In the genomic region with DNA sequence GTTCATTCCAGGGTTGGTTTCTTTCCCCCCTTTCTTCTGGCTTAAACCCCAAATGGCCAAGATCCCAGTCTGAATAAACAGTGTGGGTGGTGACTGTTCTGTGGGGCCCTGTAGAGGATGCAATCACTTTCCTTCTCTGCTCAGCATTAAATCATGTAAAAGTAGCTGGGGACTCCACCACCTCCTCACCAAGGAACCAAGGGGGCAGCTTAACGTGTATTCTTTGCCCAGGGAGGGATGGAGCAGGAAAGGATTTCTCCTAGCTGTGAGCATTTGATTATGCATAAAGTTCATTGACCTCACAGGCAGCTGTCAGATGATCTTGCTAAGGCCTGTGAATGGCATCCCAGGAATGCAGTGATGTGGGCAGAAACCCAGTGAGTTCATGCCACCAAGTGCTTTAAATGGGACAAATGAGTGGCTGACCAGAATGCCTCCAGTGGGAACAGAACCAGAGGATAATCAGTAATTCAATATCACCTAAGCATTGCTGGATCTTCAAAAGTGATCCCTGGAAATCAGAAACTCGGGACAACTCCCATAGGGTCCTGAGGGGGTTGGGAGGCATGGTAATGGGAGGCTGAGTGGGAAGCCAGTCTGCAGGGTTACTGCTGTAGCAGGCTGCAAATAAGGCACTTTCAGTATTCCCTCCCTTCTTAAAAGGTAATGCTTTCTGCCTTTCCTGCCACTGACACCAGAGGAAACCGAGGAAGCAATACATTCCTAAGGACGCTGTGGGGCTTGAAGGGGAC, we compare ENCODE assay signal across 9 mouse cellular contexts.
A peak's percentile ranks its signal among the peaks of the same experiment; 100 is the strongest.
DNase-seq lines count a peak whose midpoint lies in the region; ATAC-seq and TF ChIP-seq lines count a peak whose summit lies in the region.
"Had no signal": no experiment of that assay in that cellular context is flagged by ENCODE, and none has a peak within 500 bp of the region (broad histone marks: within the 10 kb centered on the region; RNA-seq: fewer than 3 reads in every experiment).

No protein-coding gene starts in this region.

- WGBS in liver, postnatal 0 days (ENCODE audit: insufficient replicate concordance) = 44% methylated on average over 4 of the region's 4 CpGs
- 24% methylated on average over 4 of the region's 4 CpGs for WGBS in forebrain, embryonic 15.5 days
- WGBS in hindbrain, embryonic 10.5 days = 12% methylated on average over 4 of the region's 4 CpGs
- WGBS in limb, embryonic 13.5 days = 15% methylated on average over 4 of the region's 4 CpGs
- 28% methylated on average over 4 of the region's 4 CpGs for WGBS in neural tube, embryonic 14.5 days

- H3K9ac ChIP-seq in liver, postnatal 0 days (replicated peaks) = no peak overlapping the region
- H3K9ac ChIP-seq in forebrain, embryonic 15.5 days (replicated peaks) = no peak overlapping the region
- no peak overlapping the region for H3K9ac ChIP-seq in limb, embryonic 13.5 days
- no peak overlapping the region for H3K9ac ChIP-seq in neural tube, embryonic 14.5 days (replicated peaks; ENCODE audit: low read depth, low read length)

- no peak for TF ChIP-seq EP300 in liver, postnatal 0 days (IDR thresholded peaks at IDR 0.05; ENCODE audit: low read depth)

- 0 out of 2 replicates have a peak, but pooled peaks have one; percentile 40 for ATAC-seq in liver, postnatal 0 days
- peak; percentile 77 for ATAC-seq in forebrain, embryonic 15.5 days (replicated peaks)
- ATAC-seq in limb, embryonic 13.5 days (ENCODE audit: low FRiP score, low read depth) = peak; percentile 70
- ATAC-seq in neural tube, embryonic 14.5 days (ENCODE audit: low read depth) = peak; percentile 26; the same call in 1 of the 2 replicates

- TF ChIP-seq CTCF in liver, postnatal 0 days (IDR thresholded peaks at IDR 0.05; ENCODE audit: low read depth) = no peak

- 0 out of 2 replicates have a peak, but pooled peaks cover 7% of the 10 kb centered on the region for H3K4me1 ChIP-seq in liver, postnatal 0 days (ENCODE audit: insufficient read depth)
- H3K4me1 ChIP-seq in forebrain, embryonic 15.5 days = peaks cover 22% of the 10 kb centered on the region
- peaks cover 29% of the 10 kb centered on the region for H3K4me1 ChIP-seq in hindbrain, embryonic 10.5 days (replicated peaks)
- H3K4me1 ChIP-seq in limb, embryonic 13.5 days = peaks cover 40% of the 10 kb centered on the region
- peaks cover 6% of the 10 kb centered on the region; the same call in 1 of the 2 replicates for H3K4me1 ChIP-seq in neural tube, embryonic 14.5 days (ENCODE audit: control insufficient read depth, insufficient read depth, low read length)

- no peaks in the 10 kb centered on the region for H3K36me3 ChIP-seq in liver, postnatal 0 days (replicated peaks; ENCODE audit: insufficient read depth, low read length)
- no peaks in the 10 kb centered on the region for H3K36me3 ChIP-seq in forebrain, embryonic 15.5 days
- no peaks in the 10 kb centered on the region for H3K36me3 ChIP-seq in hindbrain, embryonic 10.5 days
- no peaks in the 10 kb centered on the region for H3K36me3 ChIP-seq in limb, embryonic 13.5 days
- H3K36me3 ChIP-seq in neural tube, embryonic 14.5 days (ENCODE audit: control insufficient read depth, insufficient read depth, low read length) = no peaks in the 10 kb centered on the region
- H3K36me3 ChIP-seq: G1E had no signal

- no peak overlapping the region for H3K4me2 ChIP-seq in liver, postnatal 0 days (ENCODE audit: low read depth, low read length)
- no peak overlapping the region for H3K4me2 ChIP-seq in forebrain, embryonic 15.5 days (replicated peaks)
- H3K4me2 ChIP-seq in limb, embryonic 13.5 days (replicated peaks) = peak overlapping the region; percentile 28
- H3K4me2 ChIP-seq in neural tube, embryonic 14.5 days (ENCODE audit: low read depth, low read length) = no peak overlapping the region

- H3K27me3 ChIP-seq in liver, postnatal 0 days (ENCODE audit: insufficient read depth, low read length) = no peaks in the 10 kb centered on the region
- H3K27me3 ChIP-seq in forebrain, embryonic 15.5 days = no peaks in the 10 kb centered on the region
- H3K27me3 ChIP-seq in hindbrain, embryonic 10.5 days (ENCODE audit: insufficient read depth, poor library complexity, severe bottlenecking) = no peaks in the 10 kb centered on the region
- H3K27me3 ChIP-seq in limb, embryonic 13.5 days = no peaks in the 10 kb centered on the region
- H3K27me3 ChIP-seq in neural tube, embryonic 14.5 days (ENCODE audit: control insufficient read depth, insufficient read depth, low read length) = no peaks in the 10 kb centered on the region

- H3K27ac ChIP-seq in liver, postnatal 0 days (ENCODE audit: low read depth) = 0 out of 2 replicates have a peak overlapping the region, but pooled peaks have one; percentile 52
- peak overlapping the region; percentile 57 for H3K27ac ChIP-seq in forebrain, embryonic 15.5 days (replicated peaks)
- H3K27ac ChIP-seq in hindbrain, embryonic 10.5 days = peak overlapping the region; percentile 75
- H3K27ac ChIP-seq in limb, embryonic 13.5 days = peak overlapping the region; percentile 55
- H3K27ac ChIP-seq in neural tube, embryonic 14.5 days (ENCODE audit: low read depth, low read length) = peak overlapping the region; percentile 8; the same call in 1 of the 2 replicates

- no peaks in the 10 kb centered on the region for H3K9me3 ChIP-seq in liver, postnatal 0 days (ENCODE audit: low read length)
- no peaks in the 10 kb centered on the region for H3K9me3 ChIP-seq in forebrain, embryonic 15.5 days
- H3K9me3 ChIP-seq in hindbrain, embryonic 10.5 days = no peaks in the 10 kb centered on the region
- H3K9me3 ChIP-seq in limb, embryonic 13.5 days = no peaks in the 10 kb centered on the region
- H3K9me3 ChIP-seq in neural tube, embryonic 14.5 days (ENCODE audit: control insufficient read depth, low read length) = no peaks in the 10 kb centered on the region
- H3K9me3 ChIP-seq: G1E had no signal

- no peak overlapping the region for H3K4me3 ChIP-seq in liver, postnatal 0 days (ENCODE audit: low read depth, low read length)
- no peak overlapping the region for H3K4me3 ChIP-seq in forebrain, embryonic 15.5 days
- H3K4me3 ChIP-seq in hindbrain, embryonic 10.5 days = no peak overlapping the region
- no peak overlapping the region for H3K4me3 ChIP-seq in limb, embryonic 13.5 days
- no peak overlapping the region for H3K4me3 ChIP-seq in neural tube, embryonic 14.5 days (ENCODE audit: low read depth, low read length)

- no peak for DNase-seq in liver, postnatal 0 days
- no peak for DNase-seq in liver
- DNase-seq in hindbrain, embryonic 10.5 days (ENCODE audit: low spot score) = peak; percentile 59
- DNase-seq in cerebellum, adult 9-10 months = no peak
- DNase-seq in testis, postnatal 10 days (ENCODE audit: low spot score) = no peak

Comparison
In these comparisons a context has a peak if more than half of its experiments do, and no peak if none do; other contexts are left out.
1. ATAC-seq: peak in every context shown above with its lines; median percentile 77 in forebrain, embryonic 15.5 days; 70 in limb, embryonic 13.5 days; 40 in liver, postnatal 0 days; 26 in neural tube, embryonic 14.5 days.
2. H3K27ac ChIP-seq: peak in every context shown above with its lines; median percentile 75 in hindbrain, embryonic 10.5 days; 57 in forebrain, embryonic 15.5 days; 55 in limb, embryonic 13.5 days; 52 in liver, postnatal 0 days; 8 in neural tube, embryonic 14.5 days.